Mouse (Mus musculus) bone marrow macrophage, adult 2 months (primary cell): Measurements from ENCODE around the gene Twsg1.

Experiments used
- CTCF ChIP-seq: IDR thresholded peaks from 2 replicates; pipeline ENCODE4 v1.5.1; 2012; ENCODE audit warnings: low read depth, mild to moderate bottlenecking, low read length, moderate library complexity
- POLR2A ChIP-seq: IDR thresholded peaks from 2 replicates; pipeline ENCODE4 v1.6.1; 2012; ENCODE audit warnings: mild to moderate bottlenecking, low read depth, low read length, borderline replicate concordance

GRCm38 (mm10) chr17:65872051-65872450 lies 79.0 kb downstream of the Twsg1 start:
- no peak for TF ChIP-seq CTCF
- TF ChIP-seq POLR2A: no peak
